25 mouse cellular contexts compared by ENCODE assay signal in the genomic region with DNA sequence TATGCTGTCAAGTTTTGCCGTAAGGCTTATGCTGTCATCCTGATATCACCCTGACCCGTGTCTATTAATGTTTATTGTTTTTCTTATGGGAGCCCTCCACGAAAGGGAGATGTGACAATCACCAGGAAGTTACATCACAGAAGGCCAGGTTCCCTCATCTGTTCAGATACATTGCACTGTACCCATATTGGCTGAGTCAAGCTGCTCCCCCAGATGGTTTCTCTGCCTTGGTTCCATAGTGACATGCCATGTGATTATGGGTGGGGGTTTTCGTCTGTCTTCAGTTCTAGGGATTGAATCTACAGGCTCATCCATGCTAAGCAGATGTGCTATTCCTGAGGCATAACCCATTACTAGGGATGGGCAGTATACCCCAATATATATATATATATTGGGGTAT. TPM values are rescaled to one million over a fixed set of nuclear protein-coding genes. Genes with fewer than 3 reads are reported as not detected.
"Had no signal": no experiment of that assay in that cellular context is flagged by ENCODE, and none has a peak within 500 bp of the region (broad histone marks: within the 10 kb centered on the region; RNA-seq: fewer than 3 reads in every experiment).

No protein-coding gene starts in this region.

- H3K4me3 ChIP-seq: neural tube, embryonic 12.5 days; neural tube, embryonic 13.5 days; neural tube, embryonic 15.5 days; stomach, embryonic 15.5 days had no signal

- H3K36me3 ChIP-seq: neural tube, embryonic 12.5 days; neural tube, embryonic 13.5 days; neural tube, embryonic 15.5 days; stomach, embryonic 15.5 days had no signal

- H3K27ac ChIP-seq: neural tube, embryonic 12.5 days; neural tube, embryonic 13.5 days; neural tube, embryonic 15.5 days; stomach, embryonic 15.5 days; stomach, postnatal 0 days had no signal

- DNase-seq: retina, postnatal 1 day; right cerebral cortex, adult 18-20 months; right cerebral cortex, postnatal 14 days; right cerebral cortex, postnatal 25 days; right cerebral cortex, postnatal 4 days; spleen, adult 18-20 months; thymus, adult 18-20 months; thymus, adult 2 months; thymus, postnatal 14 days; thymus, postnatal 25 days; thymus, postnatal 36 days; thymus, postnatal 4 days had no signal

RNA-seq across cellular contexts. Expression of a gene that starts 34.8 kb away (rescaled TPM):
- total RNA-seq: neutrophil, adult 5-6 weeks had no signal
- polyA plus RNA-seq: neural tube, embryonic 12.5 days; neural tube, embryonic 13.5 days; neural tube, embryonic 14.5 days; neural tube, embryonic 15.5 days; small intestine, adult 2 months; spleen, adult 2 months; stomach, embryonic 14.5 days; stomach, embryonic 15.5 days; stomach, embryonic 16.5 days; stomach, postnatal 0 days; thymus, adult 2 months; thymus, postnatal 0 days; urinary bladder, adult 2 months had no signal
